Mouse (Mus musculus): Measurements from ENCODE around the gene Ikbkg. TPM values are rescaled to one million over a fixed set of nuclear protein-coding genes. Genes with fewer than 3 reads are reported as not detected.
"Not testable (repeated sequence)": the region's sequence is repeated elsewhere in the genome, so short reads cannot be mapped to it uniquely, and the experiment has no call there.

The Ikbkg gene
- polyA plus RNA-seq, 1 experiment from 2014 or later, result 21.5 TPM

DNA sequence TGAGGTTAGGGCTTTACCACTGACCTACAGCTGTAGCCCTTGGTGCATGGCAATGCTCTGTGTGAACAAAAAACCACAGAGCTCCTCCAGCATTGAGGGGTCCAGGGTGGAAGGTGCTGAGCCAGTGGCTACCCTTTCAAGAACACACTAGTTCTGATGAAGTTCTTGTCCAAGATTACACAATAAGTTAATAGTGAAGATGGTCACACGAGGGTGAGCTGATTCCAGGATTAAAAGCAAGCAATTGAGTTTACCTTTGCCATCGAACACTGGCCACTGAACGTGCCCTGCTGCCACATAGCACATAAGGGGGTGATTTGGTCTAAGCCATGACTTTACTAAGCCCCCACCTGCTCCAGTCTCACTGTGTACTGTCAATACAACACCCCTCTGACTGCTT, 34.0 kb downstream of the Ikbkg start:
- Histone ChIP-seq H3K4me2 (replicated peaks; ENCODE audit: low read depth, low read length) (peak overlapping the region; percentile 44; the same call in 1 of the 2 replicates), H3K4me1 (ENCODE audit: control insufficient read depth, insufficient read depth, low read length) (no peaks in the 10 kb centered on the region), H3K9me3 (ENCODE audit: control insufficient read depth, low read depth, low read length) (no peaks in the 10 kb centered on the region), H3K4me3 (ENCODE audit: low read depth, low read length) (no peak overlapping the region), H3K36me3 (ENCODE audit: control insufficient read depth, insufficient read depth, low read length) (no peaks in the 10 kb centered on the region), H3K27ac (ENCODE audit: low read length) (no peak overlapping the region), H3K27me3 (ENCODE audit: control insufficient read depth, insufficient read depth, low read length) (no peaks in the 10 kb centered on the region), H3K9ac (replicated peaks; ENCODE audit: low read depth, low read length) (no peak overlapping the region)
- no peak for ATAC-seq (ENCODE audit: insufficient number of reproducible peaks, insufficient read depth, low FRiP score, low read depth)
- 67% methylated on average over 3 of the region's 3 CpGs for WGBS

DNA sequence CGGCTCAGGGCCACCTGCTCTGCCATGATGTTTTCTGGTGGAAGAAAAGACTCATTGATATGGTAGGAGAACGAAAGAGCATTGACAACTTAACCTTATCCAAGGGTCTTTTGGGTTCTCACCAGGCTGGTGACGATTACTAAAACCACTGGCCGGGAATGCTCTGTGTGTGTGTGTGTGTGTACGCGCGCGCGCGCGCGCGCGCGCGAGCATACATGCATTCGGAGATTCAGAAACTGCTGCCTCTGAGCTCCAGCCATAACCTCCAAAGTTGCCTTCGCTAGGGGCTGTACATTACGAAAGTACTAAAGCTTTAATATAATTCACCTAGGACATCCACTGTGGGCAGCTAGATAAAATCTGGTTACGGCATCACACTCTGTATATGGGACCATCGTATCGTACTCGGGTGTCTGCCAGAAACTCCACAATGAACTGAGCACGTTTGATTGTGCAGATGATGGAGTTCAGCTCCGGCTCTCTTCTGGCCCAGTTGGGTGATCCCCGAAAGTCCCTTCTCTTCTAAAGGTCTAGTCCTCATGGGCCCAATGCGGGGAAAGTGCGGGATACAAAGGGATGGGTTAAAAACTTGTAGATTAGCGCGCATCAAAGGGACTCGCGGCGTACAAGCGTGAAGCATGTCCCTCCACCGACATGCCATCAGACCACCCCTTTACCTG, 35.2 kb downstream of the Ikbkg start:
- Histone ChIP-seq H3K4me3 (ENCODE audit: low read depth, low read length) (peak overlapping the region; percentile 48), H3K9me3 (ENCODE audit: control insufficient read depth, low read depth, low read length) (no peaks in the 10 kb centered on the region), H3K4me2 (replicated peaks; ENCODE audit: low read depth, low read length) (peak overlapping the region; percentile 44), H3K36me3 (ENCODE audit: control insufficient read depth, insufficient read depth, low read length) (no peaks in the 10 kb centered on the region), H3K9ac (replicated peaks; ENCODE audit: low read depth, low read length) (peak overlapping the region; percentile 25; the same call in 1 of the 2 replicates), H3K27me3 (ENCODE audit: control insufficient read depth, insufficient read depth, low read length) (no peaks in the 10 kb centered on the region), H3K27ac (ENCODE audit: low read length) (peak overlapping the region; percentile 61; the same call in 1 of the 2 replicates), H3K4me1 (ENCODE audit: control insufficient read depth, insufficient read depth, low read length) (no peaks in the 10 kb centered on the region)
- 27% methylated on average over 35 of the region's 35 CpGs for WGBS
- ATAC-seq (ENCODE audit: insufficient number of reproducible peaks, insufficient read depth, low FRiP score, low read depth), result no peak; the same call in 1 of the 2 replicates

DNA sequence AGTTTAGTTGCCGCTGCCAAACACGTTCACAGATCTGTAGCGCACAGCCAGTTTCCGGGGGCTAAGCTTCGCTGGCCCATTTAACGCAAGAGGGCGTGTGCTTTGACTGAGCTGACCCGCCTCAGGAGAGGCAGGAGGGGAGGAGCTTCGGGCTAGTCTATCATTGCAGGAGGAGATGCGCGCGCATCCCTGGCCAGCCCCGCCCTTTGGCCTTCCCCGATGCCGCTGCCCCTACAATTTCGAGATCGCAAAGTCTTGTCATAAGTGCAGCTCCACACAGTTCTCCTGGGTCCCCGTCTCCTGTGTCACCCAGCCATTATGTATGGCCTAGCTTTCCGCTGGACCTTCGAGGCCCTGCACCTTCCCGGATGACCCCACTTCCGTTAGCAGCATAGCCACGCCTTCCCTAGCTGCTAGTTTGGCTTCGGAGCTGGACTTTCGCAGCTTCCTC, 35.8 kb downstream of the Ikbkg start, which contains the start of gene G6pdx:
G6pdx (minus strand) TSS at position 369 of the 451 bp plus-strand sequence.
- H3K36me3 ChIP-seq (ENCODE audit: control insufficient read depth, insufficient read depth, low read length), result no peaks in the 10 kb centered on the region
- H3K4me1 ChIP-seq (ENCODE audit: control insufficient read depth, insufficient read depth, low read length), result no peaks in the 10 kb centered on the region
- 19% methylated on average over 25 of the region's 25 CpGs for WGBS
- H3K4me3 ChIP-seq (ENCODE audit: low read depth, low read length), result peak within 1 kb of the TSS; percentile 48
- H3K27me3 ChIP-seq (ENCODE audit: control insufficient read depth, insufficient read depth, low read length), result no peaks in the 10 kb centered on the region
- peak within 1 kb of the TSS; percentile 40 for H3K9ac ChIP-seq (replicated peaks; ENCODE audit: low read depth, low read length)
- no peaks in the 10 kb centered on the region for H3K9me3 ChIP-seq (ENCODE audit: control insufficient read depth, low read depth, low read length)
- H3K27ac ChIP-seq (ENCODE audit: low read length), result peak within 1 kb of the TSS; percentile 81
- ATAC-seq (ENCODE audit: insufficient number of reproducible peaks, insufficient read depth, low FRiP score, low read depth), result peak; percentile 80
- H3K4me2 ChIP-seq (replicated peaks; ENCODE audit: low read depth, low read length), result peak within 1 kb of the TSS; percentile 56

- peak overlapping the region; percentile 48 for H3K4me3 ChIP-seq (ENCODE audit: low read depth, low read length)
- H3K4me2 ChIP-seq (replicated peaks; ENCODE audit: low read depth, low read length), result peak overlapping the region; percentile 56
- H3K4me1 ChIP-seq (ENCODE audit: control insufficient read depth, insufficient read depth, low read length), result no peaks in the 10 kb centered on the region
- peak overlapping the region; percentile 81 for H3K27ac ChIP-seq (ENCODE audit: low read length)
- peak overlapping the region; percentile 40 for H3K9ac ChIP-seq (replicated peaks; ENCODE audit: low read depth, low read length)
- H3K9me3 ChIP-seq (ENCODE audit: control insufficient read depth, low read depth, low read length), result no peaks in the 10 kb centered on the region
- no peaks in the 10 kb centered on the region for H3K36me3 ChIP-seq (ENCODE audit: control insufficient read depth, insufficient read depth, low read length)
- WGBS, result 19% methylated on average over 22 of the region's 22 CpGs
- peak; percentile 68 for ATAC-seq (ENCODE audit: insufficient number of reproducible peaks, insufficient read depth, low FRiP score, low read depth)
- no peaks in the 10 kb centered on the region for H3K27me3 ChIP-seq (ENCODE audit: control insufficient read depth, insufficient read depth, low read length)
These were observed 36.3 kb downstream of the Ikbkg start for GRCm38 (mm10) chrX:74429290-74429821.

- Histone ChIP-seq H3K27me3 (ENCODE audit: control insufficient read depth, insufficient read depth, low read length) (no peaks in the 10 kb centered on the region), H3K27ac (ENCODE audit: low read length) (no peak overlapping the region), H3K9ac (replicated peaks; ENCODE audit: low read depth, low read length) (no peak overlapping the region), H3K4me2 (replicated peaks; ENCODE audit: low read depth, low read length) (no peak overlapping the region), H3K36me3 (ENCODE audit: control insufficient read depth, insufficient read depth, low read length) (no peaks in the 10 kb centered on the region), H3K4me1 (ENCODE audit: control insufficient read depth, insufficient read depth, low read length) (no peaks in the 10 kb centered on the region), H3K9me3 (ENCODE audit: control insufficient read depth, low read depth, low read length) (no peaks in the 10 kb centered on the region), H3K4me3 (ENCODE audit: low read depth, low read length) (no peak overlapping the region)
- no peak for ATAC-seq (ENCODE audit: insufficient number of reproducible peaks, insufficient read depth, low FRiP score, low read depth)
- 79% methylated on average over 4 of the region's 4 CpGs for WGBS
These were observed 58.2 kb downstream of the Ikbkg start for GRCm38 (mm10) chrX:74451157-74451912.

- Histone ChIP-seq H3K9ac (replicated peaks; ENCODE audit: low read depth, low read length) (no peak overlapping the region), H3K4me3 (ENCODE audit: low read depth, low read length) (no peak overlapping the region), H3K36me3 (ENCODE audit: control insufficient read depth, insufficient read depth, low read length) (no peaks in the 10 kb centered on the region), H3K4me1 (ENCODE audit: control insufficient read depth, insufficient read depth, low read length) (no peaks in the 10 kb centered on the region), H3K4me2 (replicated peaks; ENCODE audit: low read depth, low read length) (no peak overlapping the region), H3K27me3 (ENCODE audit: control insufficient read depth, insufficient read depth, low read length) (no peaks in the 10 kb centered on the region), H3K27ac (ENCODE audit: low read length) (no peak overlapping the region), H3K9me3 (ENCODE audit: control insufficient read depth, low read depth, low read length) (no peaks in the 10 kb centered on the region)
- no peak for ATAC-seq (ENCODE audit: insufficient number of reproducible peaks, insufficient read depth, low FRiP score, low read depth)
- 15% methylated on average over 4 of the region's 4 CpGs for WGBS
These were observed 59.7 kb downstream of the Ikbkg start for GRCm38 (mm10) chrX:74452773-74453172.

DNA sequence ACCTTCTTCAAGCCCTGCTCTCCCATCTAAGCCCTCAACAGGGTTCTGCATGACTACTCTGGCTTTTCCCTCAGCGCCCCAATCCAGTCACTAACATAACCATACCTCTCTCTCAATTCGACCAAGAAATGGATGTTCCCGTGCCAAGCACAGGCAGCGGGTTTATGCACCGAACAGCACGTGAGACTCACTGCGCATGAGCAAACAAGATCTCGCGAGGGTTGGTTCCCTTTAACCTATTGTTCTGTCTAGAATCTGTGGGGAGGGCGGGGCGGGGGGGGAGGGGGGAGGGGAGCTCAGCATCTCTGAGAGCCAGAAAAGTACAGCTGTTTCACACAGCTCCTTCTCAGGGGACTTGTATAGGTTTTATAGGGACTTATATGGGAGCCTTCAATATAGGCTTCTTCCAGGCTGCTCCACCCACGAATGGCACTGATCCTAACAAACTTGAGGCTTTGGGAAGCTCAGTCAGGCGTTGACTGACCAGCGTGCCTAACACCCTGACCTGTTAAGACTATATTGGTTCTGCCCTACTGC, 88.3 kb downstream of the Ikbkg start, which contains the start of gene Gm6880:
Gm6880 (minus strand) TSS at position 51 of the 537 bp plus-strand sequence.
- ATAC-seq (ENCODE audit: insufficient number of reproducible peaks, insufficient read depth, low FRiP score, low read depth); H3K4me3 ChIP-seq (ENCODE audit: low read depth, low read length); H3K9ac ChIP-seq (replicated peaks; ENCODE audit: low read depth, low read length); H3K36me3 ChIP-seq (ENCODE audit: control insufficient read depth, insufficient read depth, low read length); H3K9me3 ChIP-seq (ENCODE audit: control insufficient read depth, low read depth, low read length); H3K27me3 ChIP-seq (ENCODE audit: control insufficient read depth, insufficient read depth, low read length); H3K27ac ChIP-seq (ENCODE audit: low read length); H3K4me1 ChIP-seq (ENCODE audit: control insufficient read depth, insufficient read depth, low read length); H3K4me2 ChIP-seq (replicated peaks; ENCODE audit: low read depth, low read length): not testable (repeated sequence)
- 73% methylated on average over 13 of the region's 14 CpGs for WGBS

DNA sequence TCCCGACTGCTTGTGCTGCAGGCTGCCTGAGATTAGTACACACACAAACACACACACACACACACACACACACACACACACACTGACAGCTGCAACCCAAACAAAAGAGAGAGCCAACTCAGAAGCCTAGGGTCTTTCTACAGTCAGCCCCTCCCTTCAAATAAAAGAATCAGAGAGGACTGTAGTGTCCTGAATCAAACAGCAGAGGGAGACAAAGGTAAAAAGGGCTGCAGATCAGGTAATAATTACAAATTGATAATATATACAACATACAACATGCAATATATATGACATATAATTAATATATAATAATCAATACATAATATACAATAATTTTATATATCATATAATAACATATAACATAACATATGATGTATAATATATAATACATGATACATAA, 104.0 kb downstream of the Ikbkg start:
- Histone ChIP-seq H3K27me3 (ENCODE audit: control insufficient read depth, insufficient read depth, low read length) (no peaks in the 10 kb centered on the region), H3K4me1 (ENCODE audit: control insufficient read depth, insufficient read depth, low read length) (no peaks in the 10 kb centered on the region), H3K4me2 (replicated peaks; ENCODE audit: low read depth, low read length) (no peak overlapping the region), H3K4me3 (ENCODE audit: low read depth, low read length) (no peak overlapping the region), H3K36me3 (ENCODE audit: control insufficient read depth, insufficient read depth, low read length) (no peaks in the 10 kb centered on the region), H3K27ac (ENCODE audit: low read length) (no peak overlapping the region), H3K9ac (replicated peaks; ENCODE audit: low read depth, low read length) (no peak overlapping the region), H3K9me3 (ENCODE audit: control insufficient read depth, low read depth, low read length) (no peaks in the 10 kb centered on the region)
- ATAC-seq (ENCODE audit: insufficient number of reproducible peaks, insufficient read depth, low FRiP score, low read depth), result no peak
- 65% methylated on average over 1 of the region's 1 CpGs for WGBS
